Mouse (Mus musculus) G1E (cell line): ENCODE data around the gene Gpr39.

Experiments used
- CTCF ChIP-seq: IDR thresholded peaks from 2 replicates; pipeline ENCODE4 v1.5.1; 2012; ENCODE audit warnings: low read depth, low read length, inconsistent platforms, mixed read lengths
- GATA1 ChIP-seq: IDR thresholded peaks from 2 replicates; pipeline ENCODE4 v1.6.1; 2012; ENCODE audit warnings: borderline replicate concordance, low read length, inconsistent platforms, mixed read lengths

GRCm38 (mm10) chr1:125762076-125762475, 85.3 kb downstream of the Gpr39 start:
- TF ChIP-seq GATA1 (no peak), CTCF (no peak)
